Mouse (Mus musculus) G1E (cell line): ENCODE data around the gene Cuzd1. TPM values are rescaled to one million over a fixed set of nuclear protein-coding genes. Genes with fewer than 3 reads are reported as not detected.

ENCODE experiments used
- ATAC-seq: 2 replicates; pipeline ENCODE4 v1.8.0; 2016; ENCODE audit warnings: mild to moderate bottlenecking; ENCODE audit not compliant: insufficient number of reproducible peaks, poor library complexity, low FRiP score, severe bottlenecking; ENCODE audit errors: extremely low read depth
- DNase-seq: peaks from one replicate; pipeline ENCODE4 v3.0.0; 2012; ENCODE audit warnings: low spot score
- H3K27me3 ChIP-seq: 2 replicates; pipeline ENCODE4 v1.6.1; 2012; ENCODE audit warnings: mild to moderate bottlenecking, low read length, inconsistent platforms; ENCODE audit not compliant: insufficient read depth
- H3K36me3 ChIP-seq: replicated peaks from 2 replicates; pipeline ENCODE3; 2012; ENCODE audit warnings: mild to moderate bottlenecking, inconsistent platforms
- H3K4me1 ChIP-seq: 2 replicates; pipeline ENCODE4 v1.6.1; 2012; ENCODE audit warnings: low read depth, low read length, inconsistent platforms, mixed read lengths; ENCODE audit not compliant: insufficient read depth
- H3K4me3 ChIP-seq: 2 replicates; pipeline ENCODE4 v1.5.1; 2012; ENCODE audit warnings: low read depth, mild to moderate bottlenecking, inconsistent platforms, low read length, moderate library complexity, mixed read lengths
- H3K9me3 ChIP-seq: replicated peaks from 2 replicates; pipeline ENCODE4 v1.6.1; 2012; ENCODE audit warnings: inconsistent platforms
- CTCF ChIP-seq: IDR thresholded peaks from 2 replicates; pipeline ENCODE4 v1.5.1; 2012; ENCODE audit warnings: low read depth, low read length, inconsistent platforms, mixed read lengths
- GATA1 ChIP-seq: IDR thresholded peaks from 2 replicates; pipeline ENCODE4 v1.6.1; 2012; ENCODE audit warnings: borderline replicate concordance, low read length, inconsistent platforms, mixed read lengths
- GATA2 ChIP-seq: IDR thresholded peaks from 2 replicates; pipeline ENCODE4 v1.6.1; 2012; ENCODE audit warnings: low read depth, low read length, inconsistent platforms, borderline replicate concordance
- POLR2AphosphoS5 ChIP-seq: IDR thresholded peaks from 2 replicates; pipeline ENCODE4 v1.6.1; 2012; ENCODE audit warnings: low read depth, low read length, inconsistent platforms; ENCODE audit not compliant: insufficient replicate concordance
- TAL1 ChIP-seq: conservative IDR thresholded peaks from 2 replicates; pipeline ENCODE4 v1.6.1; 2012; ENCODE audit warnings: low read depth, low read length, inconsistent platforms, mixed read lengths
- polyA plus RNA-seq: library from polyadenylated mRNA; stranded (reverse); fragments of >175 nt; gene quantifications from 2 replicates; pipeline ENCODE4 v1.2.3, GENCODE M21; 2012
- total RNA-seq, 2 experiments: library from RNA; stranded (forward) in 1 of 2; stranded (reverse) in 1 of 2; fragments of 200-1000 nt in 1 of 2; fragments of >200 nt in 1 of 2; fragmentation: Nextera tagmentation in 1 of 2; gene quantifications; 2 replicates each; pipeline ENCODE4 v1.2.3; 2014 to 2017

Cuzd1 gene
- total and polyA plus RNA-seq, 3 experiments = 0.11 TPM; not detected in 2

GRCm38 (mm10) chr7:131265851-131266250 lies 56.2 kb downstream of the Cuzd1 start:
- TF ChIP-seq CTCF (no peak), GATA1 (no peak), GATA2 (no peak), TAL1 (no peak), POLR2AphosphoS5 (no peak)
- DNase-seq (no peak), ATAC-seq (no peak)
- no peaks in the 10 kb centered on the region for H3K36me3 ChIP-seq
- H3K27me3 ChIP-seq = no peaks in the 10 kb centered on the region
- H3K9me3 ChIP-seq = peaks cover 43% of the 10 kb centered on the region
- H3K4me3 ChIP-seq = no peak overlapping the region
- no peaks in the 10 kb centered on the region for H3K4me1 ChIP-seq

- TF ChIP-seq CTCF (no peak), TAL1 (no peak), GATA1 (no peak), POLR2AphosphoS5 (no peak), GATA2 (no peak)
- H3K4me3 ChIP-seq = no peak overlapping the region
These were observed 57.8 kb downstream of the Cuzd1 start for GRCm38 (mm10) chr7:131264251-131264650.

GRCm38 (mm10) chr7:131260946-131261345 lies 61.1 kb downstream of the Cuzd1 start:
- no peak for ATAC-seq
- Histone ChIP-seq H3K36me3 (no peaks in the 10 kb centered on the region), H3K4me3 (no peak overlapping the region), H3K27me3 (no peaks in the 10 kb centered on the region), H3K9me3 (peaks cover 37% of the 10 kb centered on the region), H3K4me1 (no peaks in the 10 kb centered on the region)
- DNase-seq = no peak
- TF ChIP-seq GATA2 (no peak), CTCF (no peak)

More at GRCm38 (mm10) chr7:131264251-131264650, 57.8 kb downstream of the Cuzd1 start:
- no peak for ATAC-seq
- no peaks in the 10 kb centered on the region for H3K27me3 ChIP-seq
- peaks cover 36% of the 10 kb centered on the region for H3K9me3 ChIP-seq
- DNase-seq = no peak
- H3K4me1 ChIP-seq = no peaks in the 10 kb centered on the region
- no peaks in the 10 kb centered on the region for H3K36me3 ChIP-seq

Other genes starting within 250 kb of the Cuzd1 start
- gene 4933402N03Rik, start 176.0 kb downstream of the Cuzd1 start, total RNA-seq (2014; fragmentation: Nextera tagmentation) = not detected in 2 replicates
- 0.44 TPM in 1 of 2 replicates, not detected in the other for gene 4933402N03Rik, start 176.0 kb downstream of the Cuzd1 start, total RNA-seq (2017)
- not detected in 2 replicates for gene 4933402N03Rik, start 176.0 kb downstream of the Cuzd1 start, polyA plus RNA-seq
- gene 5430419D17Rik, start 147.9 kb downstream of the Cuzd1 start, total RNA-seq (2014; fragmentation: Nextera tagmentation) = not detected in 2 replicates
- gene 5430419D17Rik, start 147.9 kb downstream of the Cuzd1 start, total RNA-seq (2017) = under 0.01 and 0.05 TPM in 2 replicates
- not detected in 2 replicates for gene 5430419D17Rik, start 147.9 kb downstream of the Cuzd1 start, polyA plus RNA-seq
- gene Fam24b, start 7.2 kb upstream of the Cuzd1 start, total RNA-seq (2014; fragmentation: Nextera tagmentation) = not detected in 2 replicates
- not detected in 2 replicates for gene Fam24b, start 7.2 kb upstream of the Cuzd1 start, total RNA-seq (2017)
- gene Fam24b, start 7.2 kb upstream of the Cuzd1 start, polyA plus RNA-seq = not detected in 2 replicates
- not detected in 2 replicates for gene Fam24a, start 11.6 kb upstream of the Cuzd1 start, total RNA-seq (2014; fragmentation: Nextera tagmentation)
- not detected in 2 replicates for gene Fam24a, start 11.6 kb upstream of the Cuzd1 start, total RNA-seq (2017)
- not detected in 2 replicates for gene Fam24a, start 11.6 kb upstream of the Cuzd1 start, polyA plus RNA-seq
- 17.2 and 17.8 TPM in 2 replicates for gene 2310057M21Rik, start 40.5 kb upstream of the Cuzd1 start, total RNA-seq (2014; fragmentation: Nextera tagmentation)
- 8.0 and 16.0 TPM in 2 replicates for gene 2310057M21Rik, start 40.5 kb upstream of the Cuzd1 start, total RNA-seq (2017)
- gene 2310057M21Rik, start 40.5 kb upstream of the Cuzd1 start, polyA plus RNA-seq = 13.0 and 15.2 TPM in 2 replicates
- gene Pstk, start 48.8 kb upstream of the Cuzd1 start, total RNA-seq (2014; fragmentation: Nextera tagmentation) = 34.9 and 42.7 TPM in 2 replicates
- 33.9 and 35.4 TPM in 2 replicates for gene Pstk, start 48.8 kb upstream of the Cuzd1 start, total RNA-seq (2017)
- gene Pstk, start 48.8 kb upstream of the Cuzd1 start, polyA plus RNA-seq = 36.3 and 44.1 TPM in 2 replicates
- 42.9 and 59.1 TPM in 2 replicates for gene Ikzf5, start 88.2 kb upstream of the Cuzd1 start, total RNA-seq (2014; fragmentation: Nextera tagmentation)
- gene Ikzf5, start 88.2 kb upstream of the Cuzd1 start, total RNA-seq (2017) = 20.2 and 24.1 TPM in 2 replicates
- 6.6 and 10.1 TPM in 2 replicates for gene Ikzf5, start 88.2 kb upstream of the Cuzd1 start, polyA plus RNA-seq
- gene Acadsb, start 88.3 kb upstream of the Cuzd1 start, total RNA-seq (2014; fragmentation: Nextera tagmentation) = 22.5 and 35.5 TPM in 2 replicates
- 40.0 and 42.7 TPM in 2 replicates for gene Acadsb, start 88.3 kb upstream of the Cuzd1 start, total RNA-seq (2017)
- gene Acadsb, start 88.3 kb upstream of the Cuzd1 start, polyA plus RNA-seq = 2.6 and 2.7 TPM in 2 replicates
- gene Hmx3, start 220.6 kb upstream of the Cuzd1 start, total RNA-seq (2014; fragmentation: Nextera tagmentation) = not detected in 2 replicates
- not detected in 2 replicates for gene Hmx3, start 220.6 kb upstream of the Cuzd1 start, total RNA-seq (2017)
- not detected in 2 replicates for gene Hmx3, start 220.6 kb upstream of the Cuzd1 start, polyA plus RNA-seq
- 0.34 and 1.1 TPM in 2 replicates for gene Hmx2, start 226.5 kb upstream of the Cuzd1 start, total RNA-seq (2014; fragmentation: Nextera tagmentation)
- 0.44 and 0.99 TPM in 2 replicates for gene Hmx2, start 226.5 kb upstream of the Cuzd1 start, total RNA-seq (2017)
- gene Hmx2, start 226.5 kb upstream of the Cuzd1 start, polyA plus RNA-seq = 3.9 and 4.8 TPM in 2 replicates
- 186 and 191 TPM in 2 replicates for gene Bub3, start 237.9 kb upstream of the Cuzd1 start, total RNA-seq (2014; fragmentation: Nextera tagmentation)
- gene Bub3, start 237.9 kb upstream of the Cuzd1 start, total RNA-seq (2017) = 131 and 138 TPM in 2 replicates
- 49.0 and 57.3 TPM in 2 replicates for gene Bub3, start 237.9 kb upstream of the Cuzd1 start, polyA plus RNA-seq